Mouse (Mus musculus): ENCODE results near the gene S1pr5. TPM values are rescaled to one million over a fixed set of nuclear protein-coding genes. Genes with fewer than 3 reads are reported as not detected.
"Not testable (repeated sequence)": the region's sequence is repeated elsewhere in the genome, so short reads cannot be mapped to it uniquely, and the experiment has no call there.

S1pr5 gene
- polyA plus RNA-seq, 1 experiment from 2014 or later, result 6.2 TPM

GRCm38 (mm10) chr9:21232867-21233266, 15.4 kb downstream of the S1pr5 start:
- H3K4me3 ChIP-seq, result no peak overlapping the region
- H3K9me3 ChIP-seq, result no peaks in the 10 kb centered on the region
- no peak overlapping the region for H3K4me2 ChIP-seq
- no peak overlapping the region for H3K9ac ChIP-seq
- peaks cover 75% of the 10 kb centered on the region for H3K36me3 ChIP-seq
- peaks cover 23% of the 10 kb centered on the region for H3K4me1 ChIP-seq
- WGBS, result 84% methylated on average over 5 of the region's 5 CpGs
- H3K27me3 ChIP-seq, result no peaks in the 10 kb centered on the region
- H3K27ac ChIP-seq, result no peak overlapping the region
- ATAC-seq (ENCODE audit: insufficient number of reproducible peaks, low FRiP score, low TSS enrichment, low read depth), result no peak

GRCm38 (mm10) chr9:21231551-21231950, 16.7 kb downstream of the S1pr5 start:
- Histone ChIP-seq H3K9me3 (no peaks in the 10 kb centered on the region), H3K4me3 (no peak overlapping the region), H3K27ac (no peak overlapping the region), H3K27me3 (no peaks in the 10 kb centered on the region), H3K4me1 (peaks cover 20% of the 10 kb centered on the region), H3K9ac (no peak overlapping the region), H3K4me2 (no peak overlapping the region), H3K36me3 (peaks cover 72% of the 10 kb centered on the region)
- no peak for ATAC-seq (ENCODE audit: insufficient number of reproducible peaks, low FRiP score, low TSS enrichment, low read depth)
- 66% methylated on average over 23 of the region's 23 CpGs for WGBS

- 14% methylated on average over 16 of the region's 16 CpGs for WGBS
- Histone ChIP-seq H3K4me3 (peak overlapping the region; percentile 27), H3K9ac (0 out of 2 replicates have a peak overlapping the region, but pooled peaks have one; percentile 5), H3K4me2 (peak overlapping the region; percentile 45), H3K36me3 (peaks cover 38% of the 10 kb centered on the region), H3K4me1 (peaks cover 26% of the 10 kb centered on the region), H3K27me3 (no peaks in the 10 kb centered on the region), H3K27ac (no peak overlapping the region; the same call in 1 of the 2 replicates), H3K9me3 (no peaks in the 10 kb centered on the region)
- ATAC-seq (ENCODE audit: insufficient number of reproducible peaks, low FRiP score, low TSS enrichment, low read depth), result no peak
Measured at GRCm38 (mm10) chr9:21227342-21227741, 20.9 kb downstream of the S1pr5 start.

GRCm38 (mm10) chr9:21225415-21225758, 22.9 kb downstream of the S1pr5 start:
- Histone ChIP-seq H3K4me1 (peaks cover 28% of the 10 kb centered on the region), H3K27ac (peak overlapping the region; percentile 38), H3K36me3 (peaks cover 18% of the 10 kb centered on the region), H3K9me3 (no peaks in the 10 kb centered on the region), H3K4me3 (peak overlapping the region; percentile 34), H3K4me2 (peak overlapping the region; percentile 46), H3K9ac (no peak overlapping the region), H3K27me3 (no peaks in the 10 kb centered on the region)
- 6% methylated on average over 7 of the region's 7 CpGs for WGBS
- no peak; the same call in 1 of the 2 replicates for ATAC-seq (ENCODE audit: insufficient number of reproducible peaks, low FRiP score, low TSS enrichment, low read depth)

GRCm38 (mm10) chr9:21224576-21225414, 23.4 kb downstream of the S1pr5 start:
- H3K4me1 ChIP-seq, result peaks cover 28% of the 10 kb centered on the region
- no peak overlapping the region for H3K9ac ChIP-seq
- WGBS, result 18% methylated on average over 26 of the region's 26 CpGs
- peak; percentile 46; the same call in 1 of the 2 replicates for ATAC-seq (ENCODE audit: insufficient number of reproducible peaks, low FRiP score, low TSS enrichment, low read depth)
- peaks cover 12% of the 10 kb centered on the region for H3K36me3 ChIP-seq
- peak overlapping the region; percentile 38; the same call in 1 of the 2 replicates for H3K27ac ChIP-seq
- peak overlapping the region; percentile 34 for H3K4me3 ChIP-seq
- peak overlapping the region; percentile 46 for H3K4me2 ChIP-seq
- H3K27me3 ChIP-seq, result no peaks in the 10 kb centered on the region
- no peaks in the 10 kb centered on the region for H3K9me3 ChIP-seq

GRCm38 (mm10) chr9:21223906-21224305, 24.3 kb downstream of the S1pr5 start:
- whole genome bisulfite sequencing, result 94% methylated on average over 6 of the region's 6 CpGs
- Histone ChIP-seq H3K9ac (no peak overlapping the region), H3K4me1 (peaks cover 28% of the 10 kb centered on the region), H3K27ac (no peak overlapping the region), H3K27me3 (no peaks in the 10 kb centered on the region), H3K9me3 (no peaks in the 10 kb centered on the region), H3K36me3 (0 out of 2 replicates have a peak, but pooled peaks cover 3% of the 10 kb centered on the region), H3K4me2 (no peak overlapping the region), H3K4me3 (no peak overlapping the region)
- no peak for ATAC-seq (ENCODE audit: insufficient number of reproducible peaks, low FRiP score, low TSS enrichment, low read depth)

GRCm38 (mm10) chr9:21223490-21223889, 24.8 kb downstream of the S1pr5 start:
- not testable (repeated sequence) for H3K4me3 ChIP-seq; H3K27ac ChIP-seq; H3K27me3 ChIP-seq; H3K36me3 ChIP-seq; H3K9ac ChIP-seq; H3K9me3 ChIP-seq; H3K4me2 ChIP-seq; ATAC-seq (ENCODE audit: insufficient number of reproducible peaks, low FRiP score, low TSS enrichment, low read depth)
- peaks cover 25% of the 10 kb centered on the region for H3K4me1 ChIP-seq
- WGBS, result 91% methylated on average over 2 of the region's 2 CpGs

GRCm38 (mm10) chr9:21221383-21221929, 26.8 kb downstream of the S1pr5 start:
- no peak overlapping the region for H3K27ac ChIP-seq
- H3K4me1 ChIP-seq, result peaks cover 13% of the 10 kb centered on the region
- no peak overlapping the region for H3K4me3 ChIP-seq
- no peaks in the 10 kb centered on the region for H3K9me3 ChIP-seq
- no peak overlapping the region for H3K4me2 ChIP-seq
- WGBS, result 14% methylated on average over 7 of the region's 7 CpGs
- no peak for ATAC-seq (ENCODE audit: insufficient number of reproducible peaks, low FRiP score, low TSS enrichment, low read depth)
- no peak overlapping the region for H3K9ac ChIP-seq
- no peaks in the 10 kb centered on the region for H3K36me3 ChIP-seq
- no peaks in the 10 kb centered on the region for H3K27me3 ChIP-seq

GRCm38 (mm10) chr9:21220490-21221382, 27.5 kb downstream of the S1pr5 start:
- Histone ChIP-seq H3K27me3 (no peaks in the 10 kb centered on the region), H3K36me3 (no peaks in the 10 kb centered on the region), H3K4me2 (peak overlapping the region; percentile 29), H3K4me1 (peaks cover 13% of the 10 kb centered on the region), H3K4me3 (peak overlapping the region; percentile 21), H3K9ac (no peak overlapping the region), H3K27ac (no peak overlapping the region), H3K9me3 (no peaks in the 10 kb centered on the region)
- 14% methylated on average over 21 of the region's 21 CpGs for WGBS
- peak; percentile 27; the same call in 1 of the 2 replicates for ATAC-seq (ENCODE audit: insufficient number of reproducible peaks, low FRiP score, low TSS enrichment, low read depth)

GRCm38 (mm10) chr9:21219820-21220219, 28.4 kb downstream of the S1pr5 start:
- Histone ChIP-seq H3K27me3 (no peaks in the 10 kb centered on the region), H3K4me2 (no peak overlapping the region)
- WGBS, result 54% methylated on average over 3 of the region's 3 CpGs

GRCm38 (mm10) chr9:21216050-21216841, 32.0 kb downstream of the S1pr5 start:
- no peak overlapping the region for H3K27ac ChIP-seq
- H3K36me3 ChIP-seq, result no peaks in the 10 kb centered on the region
- no peaks in the 10 kb centered on the region for H3K9me3 ChIP-seq
- no peak overlapping the region for H3K4me2 ChIP-seq
- ATAC-seq (ENCODE audit: insufficient number of reproducible peaks, low FRiP score, low TSS enrichment, low read depth), result no peak
- 63% methylated on average over 24 of the region's 25 CpGs for WGBS
- no peaks in the 10 kb centered on the region for H3K27me3 ChIP-seq
- peaks cover 6% of the 10 kb centered on the region; the same call in 1 of the 2 replicates for H3K4me1 ChIP-seq
- no peak overlapping the region for H3K9ac ChIP-seq
- no peak overlapping the region for H3K4me3 ChIP-seq

More at GRCm38 (mm10) chr9:21219820-21220219, 28.4 kb downstream of the S1pr5 start:
- Histone ChIP-seq H3K9ac (no peak overlapping the region), H3K4me1 (peaks cover 7% of the 10 kb centered on the region), H3K4me3 (no peak overlapping the region), H3K36me3 (no peaks in the 10 kb centered on the region), H3K9me3 (no peaks in the 10 kb centered on the region), H3K27ac (no peak overlapping the region)
- no peak for ATAC-seq (ENCODE audit: insufficient number of reproducible peaks, low FRiP score, low TSS enrichment, low read depth)
